Mouse (Mus musculus) midbrain, embryonic 16.5 days (tissue): Measurements from ENCODE around the gene Cyb5r1. TPM values are rescaled to one million over a fixed set of nuclear protein-coding genes. Genes with fewer than 3 reads are reported as not detected.
"Not testable (repeated sequence)": the region's sequence is repeated elsewhere in the genome, so short reads cannot be mapped to it uniquely, and the experiment has no call there.

Experiments used
- ATAC-seq: fragments of 200-750 bp; cut with Nextera tagmentation; 2 replicates; pipeline ENCODE4 v1.8.0; 2017; ENCODE audit warnings: moderate TSS enrichment
- H3K27ac ChIP-seq: fragments of 300-500 bp; sonication (generic); 2 replicates; pipeline ENCODE4 v1.5.1; 2014; ENCODE audit warnings: mild to moderate bottlenecking, low read length, mixed read lengths
- H3K27me3 ChIP-seq: fragments of 300-500 bp; sonication (generic); 2 replicates; pipeline ENCODE4 v1.6.1; 2014; ENCODE audit warnings: low read depth, low read length, mixed read lengths; ENCODE audit not compliant: control insufficient read depth, insufficient read depth
- H3K36me3 ChIP-seq: fragments of 300-500 bp; sonication (generic); 2 replicates; pipeline ENCODE4 v1.6.1; 2014; ENCODE audit warnings: mild to moderate bottlenecking, low read length, moderate library complexity, mixed read lengths; ENCODE audit not compliant: control insufficient read depth, insufficient read depth
- H3K4me1 ChIP-seq: fragments of 300-500 bp; sonication (generic); 2 replicates; pipeline ENCODE4 v1.6.1; 2014; ENCODE audit warnings: mild to moderate bottlenecking, low read length, mixed read lengths; ENCODE audit not compliant: control insufficient read depth, insufficient read depth
- H3K4me2 ChIP-seq: fragments of 300-500 bp; sonication (generic); 2 replicates; pipeline ENCODE4 v1.6.1; 2014; ENCODE audit warnings: mild to moderate bottlenecking, low read length, mixed read lengths
- H3K4me3 ChIP-seq: fragments of 300-500 bp; sonication (generic); 2 replicates; pipeline ENCODE4 v1.5.1; 2014; ENCODE audit warnings: low read depth, mild to moderate bottlenecking, low read length, moderate library complexity, mixed read lengths
- H3K9ac ChIP-seq: fragments of 300-500 bp; sonication (generic); 2 replicates; pipeline ENCODE4 v1.6.1; 2014; ENCODE audit warnings: low read depth, low read length, mixed read lengths
- H3K9me3 ChIP-seq: fragments of 300-500 bp; sonication (generic); replicated peaks from 2 replicates; pipeline ENCODE4 v1.6.1; 2014; ENCODE audit warnings: mild to moderate bottlenecking, low read length, mixed read lengths; ENCODE audit not compliant: control insufficient read depth, poor library complexity, severe bottlenecking
- WGBS: fragments of 180-500 bp; shearing (Covaris S2); extraction: QIAGEN DNeasy Blood & Tissue Kit; methylation state at CpG from one replicate; pipeline ENCODE4 v1.1.7; 2014; 5-methylcytosine and 5-hydroxymethylcytosine counted together
- polyA plus RNA-seq: library from polyadenylated mRNA; unstranded; fragments of >200 nt; fragmentation: Nextera tagmentation; extraction: Ambion mirVana; gene quantifications from 2 replicates; pipeline ENCODE4 v1.2.1, GENCODE M21; 2015

Gene Cyb5r1
- polyA plus RNA-seq, 1 experiment from 2014 or later = 11.4 TPM

DNA sequence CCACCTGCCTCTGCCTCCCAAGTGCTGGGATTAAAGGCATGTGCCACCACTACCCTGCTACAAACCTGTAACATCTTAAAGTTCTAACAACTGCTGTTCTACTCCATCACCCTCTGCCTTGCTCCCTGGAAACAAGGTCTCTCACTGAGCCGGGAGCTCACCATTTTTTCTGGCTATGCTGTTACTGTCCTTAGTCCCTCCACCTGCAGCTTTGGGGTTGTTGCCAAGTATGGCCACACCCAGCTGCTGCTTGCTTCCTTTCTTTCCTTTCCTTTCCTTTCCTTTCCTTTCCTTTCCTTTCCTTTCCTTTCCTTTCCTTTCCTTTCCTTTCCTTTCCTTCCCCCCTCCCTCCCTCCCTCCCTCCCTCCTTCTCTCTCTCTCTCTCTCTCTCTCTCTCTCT is 37.9 kb downstream of the Cyb5r1 start:
- H3K36me3 ChIP-seq, H3K27me3 ChIP-seq, ATAC-seq, H3K4me3 ChIP-seq, H3K4me2 ChIP-seq, H3K27ac ChIP-seq, H3K9me3 ChIP-seq, H3K9ac ChIP-seq, H3K4me1 ChIP-seq: not testable (repeated sequence)
- 96% methylated on average over 1 of the region's 1 CpGs for WGBS

DNA sequence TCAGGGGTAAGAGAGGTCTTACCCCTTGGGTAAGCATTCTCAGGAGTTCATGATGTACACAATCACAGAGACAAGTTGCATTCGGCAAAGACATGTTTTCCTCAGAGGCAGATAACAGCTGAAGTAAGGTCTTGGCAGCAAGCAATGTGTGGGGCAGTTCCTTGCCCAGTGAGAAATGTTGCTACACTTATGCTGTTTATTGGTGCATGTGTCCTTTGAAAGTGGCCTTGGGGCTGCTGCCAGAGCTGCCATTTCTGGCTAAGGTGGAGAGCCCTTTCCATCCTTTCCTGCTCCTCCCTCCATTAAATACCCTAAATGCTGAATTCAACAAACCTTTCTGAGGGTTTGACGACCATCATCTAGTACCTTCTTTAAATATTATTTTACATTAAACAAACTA is 40.1 kb downstream of the Cyb5r1 start:
- ATAC-seq = no peak
- Histone ChIP-seq H3K4me2 (no peak overlapping the region), H3K27ac (no peak overlapping the region), H3K4me1 (no peaks in the 10 kb centered on the region), H3K9ac (no peak overlapping the region), H3K36me3 (no peaks in the 10 kb centered on the region), H3K9me3 (no peaks in the 10 kb centered on the region), H3K27me3 (no peaks in the 10 kb centered on the region), H3K4me3 (no peak overlapping the region)
- WGBS = 90% methylated on average over 2 of the region's 2 CpGs

GRCm38 (mm10) chr1:134448537-134448936 is 43.2 kb downstream of the Cyb5r1 start:
- H3K4me2 ChIP-seq, H3K27ac ChIP-seq, ATAC-seq, H3K36me3 ChIP-seq, H3K4me3 ChIP-seq, H3K9ac ChIP-seq, H3K9me3 ChIP-seq, H3K4me1 ChIP-seq, H3K27me3 ChIP-seq: not testable (repeated sequence)
- 66% methylated on average over 3 of the region's 3 CpGs for WGBS

DNA sequence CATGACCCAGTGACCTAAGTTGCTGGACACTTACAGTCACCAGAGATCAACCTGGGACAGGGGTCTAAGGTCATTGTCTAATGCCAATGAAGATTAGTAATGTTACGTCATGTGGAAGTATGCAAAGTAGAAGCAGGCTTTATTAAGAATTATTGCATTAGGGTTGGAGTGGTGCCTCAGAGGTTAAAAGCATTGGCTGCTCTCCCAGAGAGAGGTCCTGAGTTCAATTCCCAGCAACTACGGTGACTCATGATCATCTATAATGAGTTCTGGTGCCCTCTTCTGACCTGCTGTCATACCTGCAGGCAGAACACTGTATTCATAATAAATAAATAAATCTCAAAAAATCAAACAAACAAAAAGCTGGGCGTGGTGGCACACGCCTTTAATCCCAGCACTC is 44.8 kb downstream of the Cyb5r1 start:
- H3K4me2 ChIP-seq = no peak overlapping the region
- no peaks in the 10 kb centered on the region for H3K27me3 ChIP-seq
- peaks cover 7% of the 10 kb centered on the region for H3K4me1 ChIP-seq
- no peaks in the 10 kb centered on the region for H3K9me3 ChIP-seq
- ATAC-seq = no peak
- no peak overlapping the region for H3K4me3 ChIP-seq
- H3K9ac ChIP-seq = no peak overlapping the region
- no peaks in the 10 kb centered on the region for H3K36me3 ChIP-seq
- H3K27ac ChIP-seq = no peak overlapping the region
- 86% methylated on average over 4 of the region's 4 CpGs for WGBS

GRCm38 (mm10) chr1:134450986-134451385 is 45.6 kb downstream of the Cyb5r1 start:
- no peak overlapping the region for H3K4me2 ChIP-seq
- no peaks in the 10 kb centered on the region for H3K9me3 ChIP-seq
- H3K27ac ChIP-seq = no peak overlapping the region
- no peak overlapping the region for H3K4me3 ChIP-seq
- H3K9ac ChIP-seq = no peak overlapping the region
- no peaks in the 10 kb centered on the region for H3K27me3 ChIP-seq
- H3K4me1 ChIP-seq = peaks cover 7% of the 10 kb centered on the region
- no peak for ATAC-seq
- 51% methylated on average over 3 of the region's 3 CpGs for WGBS
- no peaks in the 10 kb centered on the region for H3K36me3 ChIP-seq

DNA sequence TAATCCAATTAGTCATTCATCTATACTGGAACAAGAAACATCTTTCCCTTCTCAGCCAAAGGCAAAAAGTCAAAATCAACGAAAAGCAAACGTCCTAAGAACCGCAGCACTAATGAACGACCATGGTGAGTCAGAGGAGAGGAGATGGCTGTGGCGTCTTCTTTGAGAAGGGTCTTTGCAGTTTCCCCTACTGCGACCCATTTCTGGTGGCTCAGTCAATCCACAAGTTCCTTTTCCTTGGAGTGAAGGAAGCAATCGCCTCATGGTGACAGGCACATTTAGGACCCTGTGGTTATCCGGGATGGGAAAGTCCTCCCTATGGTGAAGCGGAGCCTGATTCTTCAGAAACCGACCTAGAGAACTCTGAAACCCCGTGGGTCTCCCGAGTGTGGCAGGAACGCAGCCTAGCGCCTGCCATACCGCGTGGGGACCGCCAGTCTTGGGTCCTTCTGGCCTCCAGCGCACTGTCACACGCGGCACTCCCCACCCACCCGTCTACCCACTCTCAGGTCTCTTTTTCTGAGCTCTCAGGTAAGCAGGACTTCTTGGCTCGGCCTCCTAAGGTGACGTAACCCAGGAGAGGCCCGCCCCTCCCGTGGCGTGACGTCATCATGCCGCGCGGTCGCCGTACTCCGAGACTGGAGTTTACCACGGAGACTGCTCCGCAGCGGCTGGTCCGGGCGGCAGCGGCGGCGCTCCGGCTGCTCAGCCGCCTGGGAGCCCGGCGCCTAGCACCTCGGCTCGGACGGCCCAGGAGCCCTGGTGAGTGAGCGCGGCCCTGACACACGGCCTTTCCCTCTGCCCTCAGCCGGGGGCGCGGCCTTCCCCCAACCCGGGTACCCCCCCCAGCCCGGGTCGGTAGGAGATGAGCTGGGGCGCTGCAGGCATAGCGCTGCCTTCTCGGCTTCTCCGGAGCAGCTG is 49.8 kb downstream of the Cyb5r1 start, which contains the start of gene Klhl12:
Gene Klhl12 (plus strand): TSS at position 628 of the 921 bp plus-strand sequence.
- peaks cover 3% of the 10 kb centered on the region; the same call in 1 of the 2 replicates for H3K36me3 ChIP-seq
- peak within 1 kb of the TSS; percentile 84 for H3K9ac ChIP-seq
- peak within 1 kb of the TSS; percentile 81 for H3K4me2 ChIP-seq
- peak within 1 kb of the TSS; percentile 67 for H3K27ac ChIP-seq
- WGBS = under 1% methylated on average over 60 of the region's 61 CpGs
- peak; percentile 95 for ATAC-seq
- H3K4me1 ChIP-seq = peaks cover 15% of the 10 kb centered on the region
- H3K4me3 ChIP-seq = peak within 1 kb of the TSS; percentile 73
- H3K27me3 ChIP-seq = no peaks in the 10 kb centered on the region
- H3K9me3 ChIP-seq = no peaks in the 10 kb centered on the region

GRCm38 (mm10) chr1:134456060-134456459 is 50.7 kb downstream of the Cyb5r1 start:
- H3K4me3 ChIP-seq = peak overlapping the region; percentile 73
- 20% methylated on average over 5 of the region's 5 CpGs for WGBS
- H3K9ac ChIP-seq = peak overlapping the region; percentile 84
- H3K27me3 ChIP-seq = no peaks in the 10 kb centered on the region
- peak overlapping the region; percentile 81 for H3K4me2 ChIP-seq
- no peaks in the 10 kb centered on the region for H3K9me3 ChIP-seq
- no peak for ATAC-seq
- H3K4me1 ChIP-seq = peaks cover 15% of the 10 kb centered on the region
- H3K36me3 ChIP-seq = peaks cover 3% of the 10 kb centered on the region; the same call in 1 of the 2 replicates
- no peak overlapping the region for H3K27ac ChIP-seq

DNA sequence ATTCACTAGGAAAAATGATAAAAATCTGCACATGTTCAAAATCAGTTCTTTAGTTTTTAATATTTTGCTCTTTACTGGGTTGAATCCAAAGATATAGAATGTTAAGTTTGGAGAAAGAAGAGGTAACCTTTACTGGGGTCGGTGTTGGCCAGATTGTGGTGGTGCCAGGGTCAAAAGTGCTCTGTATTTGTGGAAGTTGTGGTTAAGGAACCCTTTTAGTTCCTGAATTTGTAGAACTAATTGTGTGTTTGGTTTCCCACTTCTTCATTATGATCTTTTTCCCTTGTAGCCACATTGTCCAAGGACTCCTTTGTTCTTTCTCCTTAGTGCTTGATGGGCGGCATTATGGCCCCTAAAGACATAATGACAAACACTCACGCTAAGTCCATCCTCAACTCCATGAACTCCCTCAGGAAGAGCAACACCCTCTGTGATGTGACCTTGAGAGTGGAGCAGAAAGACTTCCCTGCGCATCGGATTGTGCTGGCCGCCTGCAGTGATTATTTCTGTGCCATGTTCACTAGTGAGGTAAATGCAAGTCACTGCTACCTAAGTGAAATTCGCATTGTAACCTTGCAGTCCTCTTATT is 52.9 kb downstream of the Cyb5r1 start:
- Histone ChIP-seq H3K4me1 (peaks cover 15% of the 10 kb centered on the region), H3K27me3 (no peaks in the 10 kb centered on the region), H3K4me3 (no peak overlapping the region), H3K9ac (no peak overlapping the region), H3K27ac (no peak overlapping the region), H3K36me3 (peaks cover 6% of the 10 kb centered on the region; the same call in 1 of the 2 replicates), H3K9me3 (no peaks in the 10 kb centered on the region), H3K4me2 (no peak overlapping the region)
- WGBS = 93% methylated on average over 7 of the region's 7 CpGs
- no peak for ATAC-seq
